17 mouse cellular contexts compared by ENCODE assay signal in genomic region chrX:146317487-146317886, GRCm38 (mm10).
"Had no signal": no experiment of that assay in that cellular context is flagged by ENCODE, and none has a peak within 500 bp of the region (broad histone marks: within the 10 kb centered on the region; RNA-seq: fewer than 3 reads in every experiment).

No protein-coding gene starts in this region.

- H3K4me2 ChIP-seq: lung, embryonic 15.5 days; midbrain, embryonic 11.5 days; midbrain, embryonic 13.5 days; neural tube, embryonic 12.5 days had no signal

- H3K4me3 ChIP-seq: lung, embryonic 15.5 days; megakaryocyte, embryonic 14.5 days; midbrain, embryonic 13.5 days; neural tube, embryonic 12.5 days had no signal

- H3K36me3 ChIP-seq: lung, embryonic 15.5 days; midbrain, embryonic 13.5 days; neural tube, embryonic 12.5 days had no signal

- DNase-seq: liver, postnatal 0 days; lung, adult 2 months; lung, postnatal 14 days; lung, postnatal 36 days; right cerebral cortex, postnatal 14 days; right cerebral cortex, postnatal 4 days; spleen, adult 18-20 months; thymus, adult 18-20 months; thymus, postnatal 14 days; thymus, postnatal 36 days had no signal

- H3K27me3 ChIP-seq: lung, embryonic 15.5 days; megakaryocyte, embryonic 14.5 days; midbrain, embryonic 13.5 days; neural tube, embryonic 12.5 days had no signal

- H3K9me3 ChIP-seq: lung, embryonic 15.5 days; megakaryocyte, embryonic 14.5 days; midbrain, embryonic 13.5 days; neural tube, embryonic 12.5 days had no signal

- H3K27ac ChIP-seq: lung, embryonic 15.5 days; macrophage; midbrain, embryonic 13.5 days; neural tube, embryonic 12.5 days had no signal

- H3K4me1 ChIP-seq: lung, embryonic 15.5 days; megakaryocyte, embryonic 14.5 days; midbrain, embryonic 13.5 days; neural tube, embryonic 12.5 days had no signal

- ATAC-seq: liver, postnatal 0 days; lung, postnatal 0 days; midbrain, embryonic 13.5 days had no signal

- H3K9ac ChIP-seq: liver, postnatal 0 days; lung, embryonic 15.5 days; midbrain, embryonic 13.5 days; neural tube, embryonic 12.5 days had no signal
